Mouse (Mus musculus): ENCODE results near the gene Gm8773. TPM values are rescaled to one million over a fixed set of nuclear protein-coding genes. Genes with fewer than 3 reads are reported as not detected.

Gm8773 gene
- polyA plus RNA-seq, 1 experiment from 2014 or later, result 1.3 TPM

DNA sequence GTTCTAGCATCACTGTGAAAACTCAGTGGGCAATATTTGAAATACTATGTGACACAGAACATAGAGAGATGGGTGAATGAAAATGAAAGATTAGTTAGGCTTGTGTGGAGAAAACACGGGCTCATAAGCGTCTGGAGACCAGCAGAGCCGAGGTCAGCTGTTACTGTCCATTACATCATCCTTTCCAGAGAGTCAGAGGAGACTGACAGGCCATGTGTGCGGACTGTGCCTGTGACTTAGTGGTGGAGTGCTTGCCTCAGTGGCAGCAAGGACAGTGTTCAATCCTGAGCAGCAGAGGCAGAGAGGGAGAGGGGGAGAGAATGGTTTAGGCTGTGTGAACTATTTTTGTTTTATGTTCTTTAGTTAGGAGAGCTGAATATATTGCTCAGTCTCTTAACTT, 44.7 kb downstream of the Gm8773 start:
- Histone ChIP-seq H3K4me3 (ENCODE audit: low read depth, low read length) (no peak overlapping the region), H3K4me2 (replicated peaks; ENCODE audit: low read depth) (no peak overlapping the region), H3K4me1 (replicated peaks; ENCODE audit: control insufficient read depth, insufficient read depth, low read length) (no peaks in the 10 kb centered on the region), H3K36me3 (ENCODE audit: control insufficient read depth, insufficient read depth) (no peaks in the 10 kb centered on the region), H3K27ac (ENCODE audit: low read depth, low read length) (no peak overlapping the region), H3K27me3 (replicated peaks; ENCODE audit: control insufficient read depth, insufficient read depth, low read length) (no peaks in the 10 kb centered on the region), H3K9ac (ENCODE audit: low read depth, low read length) (no peak overlapping the region), H3K9me3 (ENCODE audit: control insufficient read depth) (no peaks in the 10 kb centered on the region)
- TF ChIP-seq CTCF (IDR thresholded peaks at IDR 0.05; ENCODE audit: low read depth), result no peak
- WGBS, result 49% methylated on average over 4 of the region's 4 CpGs
- no peak for ATAC-seq

- Histone ChIP-seq H3K4me3 (ENCODE audit: low read depth, low read length) (no peak overlapping the region), H3K27me3 (replicated peaks; ENCODE audit: control insufficient read depth, insufficient read depth, low read length) (no peaks in the 10 kb centered on the region), H3K9me3 (ENCODE audit: control insufficient read depth) (no peaks in the 10 kb centered on the region), H3K27ac (ENCODE audit: low read depth, low read length) (no peak overlapping the region), H3K4me2 (replicated peaks; ENCODE audit: low read depth) (no peak overlapping the region), H3K4me1 (replicated peaks; ENCODE audit: control insufficient read depth, insufficient read depth, low read length) (no peaks in the 10 kb centered on the region), H3K36me3 (ENCODE audit: control insufficient read depth, insufficient read depth) (no peaks in the 10 kb centered on the region), H3K9ac (ENCODE audit: low read depth, low read length) (no peak overlapping the region)
- ATAC-seq, result no peak
- 79% methylated on average over 3 of the region's 3 CpGs for WGBS
- TF ChIP-seq CTCF (IDR thresholded peaks at IDR 0.05; ENCODE audit: low read depth), result no peak
Observed at GRCm38 (mm10) chr5:5625491-5625890, 51.9 kb downstream of the Gm8773 start.

Other genes starting within 250 kb of the Gm8773 start
- gene Cdk14, start 153.5 kb upstream of the Gm8773 start, polyA plus RNA-seq (2015; fragmentation: Nextera tagmentation; extraction: Ambion mirVana), result 3.8 and 4.4 TPM in 2 replicates
- gene 1700015F17Rik, start 94.7 kb upstream of the Gm8773 start, polyA plus RNA-seq (2015; fragmentation: Nextera tagmentation; extraction: Ambion mirVana), result not detected in 2 replicates
- gene Cldn12, start 58.8 kb upstream of the Gm8773 start, polyA plus RNA-seq (2015; fragmentation: Nextera tagmentation; extraction: Ambion mirVana), result 14.6 and 15.1 TPM in 2 replicates
- gene Gtpbp10, start 14.3 kb upstream of the Gm8773 start, polyA plus RNA-seq (2015; fragmentation: Nextera tagmentation; extraction: Ambion mirVana), result 12.7 TPM in 2 replicates
- 0.38 and 1.3 TPM in 2 replicates for gene Cfap69, start 90.4 kb downstream of the Gm8773 start, polyA plus RNA-seq (2015; fragmentation: Nextera tagmentation; extraction: Ambion mirVana)
- 6.5 and 6.9 TPM in 2 replicates for gene Steap2, start 120.8 kb downstream of the Gm8773 start, polyA plus RNA-seq (2015; fragmentation: Nextera tagmentation; extraction: Ambion mirVana)
- gene Steap1, start 175.5 kb downstream of the Gm8773 start, polyA plus RNA-seq (2015; fragmentation: Nextera tagmentation; extraction: Ambion mirVana), result 1.9 and 2.3 TPM in 2 replicates